Mouse (Mus musculus): Measurements from ENCODE around the gene Cd300lf. TPM values are rescaled to one million over a fixed set of nuclear protein-coding genes. Genes with fewer than 3 reads are reported as not detected.

The Cd300lf gene
- polyA plus RNA-seq, 3 experiments from 2014 or later: 1.4 to 1.6 (median 1.5) TPM

GRCm38 (mm10) chr11:115160883-115161577 is 27.2 kb upstream of the Cd300lf start:
- no peak for ATAC-seq

GRCm38 (mm10) chr11:115160016-115160797 is 26.4 kb upstream of the Cd300lf start:
- no peak for ATAC-seq

- peak; percentile 53 for ATAC-seq
Observed at GRCm38 (mm10) chr11:115157933-115158719, 24.3 kb upstream of the Cd300lf start.

- ATAC-seq: no peak
Observed at GRCm38 (mm10) chr11:115155053-115155634, 21.4 kb upstream of the Cd300lf start.

- peak; percentile 78 for ATAC-seq
Observed at GRCm38 (mm10) chr11:115153699-115154292, 20.0 kb upstream of the Cd300lf start.

GRCm38 (mm10) chr11:115153088-115153487 is 19.3 kb upstream of the Cd300lf start:
- ATAC-seq: no peak

- no peak for ATAC-seq
Observed at GRCm38 (mm10) chr11:115151755-115152429, 18.1 kb upstream of the Cd300lf start.

GRCm38 (mm10) chr11:115150741-115151254 is 17.0 kb upstream of the Cd300lf start:
- ATAC-seq: peak; percentile 4

- no peak for ATAC-seq
Observed at GRCm38 (mm10) chr11:115147813-115148212, 14.0 kb upstream of the Cd300lf start.

- ATAC-seq: no peak
Observed at GRCm38 (mm10) chr11:115141970-115142369, 8.2 kb upstream of the Cd300lf start.

- peak; percentile 78 for ATAC-seq
Observed at GRCm38 (mm10) chr11:115138597-115139262, 4.9 kb upstream of the Cd300lf start.

- ATAC-seq: peak; percentile 13
Observed at GRCm38 (mm10) chr11:115131768-115132381, 1.9 kb downstream of the Cd300lf start.

GRCm38 (mm10) chr11:115129508-115130126 is 4.2 kb downstream of the Cd300lf start:
- no peak for ATAC-seq

GRCm38 (mm10) chr11:115128483-115128882 is 5.3 kb downstream of the Cd300lf start:
- peak; percentile 80 for ATAC-seq

- no peak for ATAC-seq
Observed at GRCm38 (mm10) chr11:115119409-115119808, 14.4 kb downstream of the Cd300lf start.

GRCm38 (mm10) chr11:115112196-115112595 is 21.6 kb downstream of the Cd300lf start:
- ATAC-seq: no peak

- ATAC-seq: no peak
Observed at GRCm38 (mm10) chr11:115110271-115110670, 23.5 kb downstream of the Cd300lf start.

- ATAC-seq: no peak
Observed at GRCm38 (mm10) chr11:115108176-115108575, 25.6 kb downstream of the Cd300lf start.

GRCm38 (mm10) chr11:115107403-115107916 is 26.3 kb downstream of the Cd300lf start:
- ATAC-seq: no peak

- no peak for ATAC-seq
Observed at GRCm38 (mm10) chr11:115106638-115107037, 27.2 kb downstream of the Cd300lf start.
